Mouse (Mus musculus): ENCODE data around the gene Tmem95. TPM values are rescaled to one million over a fixed set of nuclear protein-coding genes. Genes with fewer than 3 reads are reported as not detected.

The Tmem95 gene
- polyA plus RNA-seq, 1 experiment from 2014 or later: 0.25 TPM

GRCm38 (mm10) chr11:69834001-69834549, 43.7 kb downstream of the Tmem95 start:
- WGBS: 12% methylated on average over 37 of the region's 48 CpGs

GRCm38 (mm10) chr11:69833554-69833953, 44.3 kb downstream of the Tmem95 start:
- H3K4me2 ChIP-seq (replicated peaks; ENCODE audit: low read depth): peak overlapping the region; percentile 67
- WGBS: 62% methylated on average over 8 of the region's 8 CpGs
- peak overlapping the region; percentile 66 for H3K9ac ChIP-seq (ENCODE audit: low read length)
- TF ChIP-seq EP300 (optimal IDR thresholded peaks at IDR 0.05): no peak
- no peak for TF ChIP-seq CTCF (IDR thresholded peaks at IDR 0.05; ENCODE audit: low read depth)
- H3K4me3 ChIP-seq (ENCODE audit: low read depth, low read length): peak overlapping the region; percentile 35
- H3K27ac ChIP-seq (replicated peaks): no peak overlapping the region; the same call in 1 of the 2 replicates
- DNase-seq (ENCODE audit: low spot score) (no peak), ATAC-seq (ENCODE audit: low FRiP score, low TSS enrichment) (no peak)
- no peaks in the 10 kb centered on the region for H3K27me3 ChIP-seq (ENCODE audit: control insufficient read depth, insufficient read depth, low read length)
- peaks cover 3% of the 10 kb centered on the region for H3K4me1 ChIP-seq (replicated peaks; ENCODE audit: control insufficient read depth, insufficient read depth)
- no peaks in the 10 kb centered on the region for H3K9me3 ChIP-seq (ENCODE audit: control insufficient read depth, low read length)
- no peaks in the 10 kb centered on the region for H3K36me3 ChIP-seq (ENCODE audit: control insufficient read depth, insufficient read depth, low read length)

More at GRCm38 (mm10) chr11:69834001-69834549, 43.7 kb downstream of the Tmem95 start:
- H3K4me3 ChIP-seq (ENCODE audit: low read depth, low read length): peak overlapping the region; percentile 35
- TF ChIP-seq EP300 (optimal IDR thresholded peaks at IDR 0.05) (no peak), CTCF (IDR thresholded peaks at IDR 0.05; ENCODE audit: low read depth) (peak; percentile 6; the same call in 1 of the 2 replicates)
- peak overlapping the region; percentile 66 for H3K9ac ChIP-seq (ENCODE audit: low read length)
- H3K27ac ChIP-seq (replicated peaks): peak overlapping the region; percentile 30; the same call in 1 of the 2 replicates
- no peaks in the 10 kb centered on the region for H3K27me3 ChIP-seq (ENCODE audit: control insufficient read depth, insufficient read depth, low read length)
- H3K9me3 ChIP-seq (ENCODE audit: control insufficient read depth, low read length): no peaks in the 10 kb centered on the region
- DNase-seq (ENCODE audit: low spot score) (peak; percentile 79), ATAC-seq (ENCODE audit: low FRiP score, low TSS enrichment) (peak; percentile 18; the same call in 1 of the 2 replicates)
- H3K4me1 ChIP-seq (replicated peaks; ENCODE audit: control insufficient read depth, insufficient read depth): peaks cover 3% of the 10 kb centered on the region
- H3K36me3 ChIP-seq (ENCODE audit: control insufficient read depth, insufficient read depth, low read length): no peaks in the 10 kb centered on the region
- H3K4me2 ChIP-seq (replicated peaks; ENCODE audit: low read depth): peak overlapping the region; percentile 67

- H3K4me1 ChIP-seq (replicated peaks; ENCODE audit: control insufficient read depth, insufficient read depth): no peaks in the 10 kb centered on the region; the same call in 1 of the 2 replicates
- H3K36me3 ChIP-seq (ENCODE audit: control insufficient read depth, insufficient read depth, low read length): no peaks in the 10 kb centered on the region
- no peaks in the 10 kb centered on the region for H3K9me3 ChIP-seq (ENCODE audit: control insufficient read depth, low read length)
- H3K27ac ChIP-seq (replicated peaks): no peak overlapping the region
- TF ChIP-seq EP300 (optimal IDR thresholded peaks at IDR 0.05): no peak
- TF ChIP-seq CTCF (IDR thresholded peaks at IDR 0.05; ENCODE audit: low read depth): no peak
- ATAC-seq (ENCODE audit: low FRiP score, low TSS enrichment) (0 out of 2 replicates have a peak, but pooled peaks have one; percentile 29), DNase-seq (ENCODE audit: low spot score) (no peak)
- WGBS: 78% methylated on average over 5 of the region's 5 CpGs
- no peak overlapping the region for H3K4me2 ChIP-seq (replicated peaks; ENCODE audit: low read depth)
- H3K4me3 ChIP-seq (ENCODE audit: low read depth, low read length): no peak overlapping the region
- H3K27me3 ChIP-seq (ENCODE audit: control insufficient read depth, insufficient read depth, low read length): no peaks in the 10 kb centered on the region
- no peak overlapping the region for H3K9ac ChIP-seq (ENCODE audit: low read length)
Observed at GRCm38 (mm10) chr11:69828832-69829231, 49.0 kb downstream of the Tmem95 start.

Small RNA genes lying within 50 kb of the gene (microRNA-seq; reads per million reads assigned to microRNA genes)
- gene Mir6924: not detected

Other genes starting within 250 kb of the Tmem95 start
- 10.8 and 11.6 TPM in 2 replicates for gene Fxr2, start 245.0 kb downstream of the Tmem95 start, polyA plus RNA-seq (2015; fragmentation: Nextera tagmentation; extraction: Ambion mirVana)
- 7.7 and 7.9 TPM in 2 replicates for gene Sox15, start 222.7 kb downstream of the Tmem95 start, polyA plus RNA-seq (2015; fragmentation: Nextera tagmentation; extraction: Ambion mirVana)
- 69.1 and 72.6 TPM in 2 replicates for gene Mpdu1, start 215.4 kb downstream of the Tmem95 start, polyA plus RNA-seq (2015; fragmentation: Nextera tagmentation; extraction: Ambion mirVana)
- gene Cd68, start 211.9 kb downstream of the Tmem95 start, polyA plus RNA-seq (2015; fragmentation: Nextera tagmentation; extraction: Ambion mirVana): 16.7 and 17.9 TPM in 2 replicates
- gene Eif4a1, start 205.6 kb downstream of the Tmem95 start, polyA plus RNA-seq (2015; fragmentation: Nextera tagmentation; extraction: Ambion mirVana): 339 and 351 TPM in 2 replicates
- gene Senp3, start 195.9 kb downstream of the Tmem95 start, polyA plus RNA-seq (2015; fragmentation: Nextera tagmentation; extraction: Ambion mirVana): 30.5 and 32.4 TPM in 2 replicates
- gene Tnfsf13, start 192.2 kb downstream of the Tmem95 start, polyA plus RNA-seq (2015; fragmentation: Nextera tagmentation; extraction: Ambion mirVana): 0.50 and 0.75 TPM in 2 replicates
- 6.9 and 9.7 TPM in 2 replicates for gene Tnfsf12, start 182.2 kb downstream of the Tmem95 start, polyA plus RNA-seq (2015; fragmentation: Nextera tagmentation; extraction: Ambion mirVana)
- 4.1 and 4.2 TPM in 2 replicates for gene Tnfsfm13, start 181.9 kb downstream of the Tmem95 start, polyA plus RNA-seq (2015; fragmentation: Nextera tagmentation; extraction: Ambion mirVana)
- 7.9 and 9.0 TPM in 2 replicates for gene Polr2a, start 119.4 kb downstream of the Tmem95 start, polyA plus RNA-seq (2015; fragmentation: Nextera tagmentation; extraction: Ambion mirVana)
- 0.11 TPM in 1 of 2 replicates, not detected in the other for gene Slc35g3, start 116.0 kb downstream of the Tmem95 start, polyA plus RNA-seq (2015; fragmentation: Nextera tagmentation; extraction: Ambion mirVana)
- 2.6 and 2.7 TPM in 2 replicates for gene Zbtb4, start 112.1 kb downstream of the Tmem95 start, polyA plus RNA-seq (2015; fragmentation: Nextera tagmentation; extraction: Ambion mirVana)
- 4.3 and 5.0 TPM in 2 replicates for gene Chrnb1, start 82.1 kb downstream of the Tmem95 start, polyA plus RNA-seq (2015; fragmentation: Nextera tagmentation; extraction: Ambion mirVana)
- 0.67 and 0.90 TPM in 2 replicates for gene Fgf11, start 76.2 kb downstream of the Tmem95 start, polyA plus RNA-seq (2015; fragmentation: Nextera tagmentation; extraction: Ambion mirVana)
- gene Tmem102, start 72.4 kb downstream of the Tmem95 start, polyA plus RNA-seq (2015; fragmentation: Nextera tagmentation; extraction: Ambion mirVana): 28.4 and 34.4 TPM in 2 replicates
- gene Gm39566, start 62.7 kb downstream of the Tmem95 start, polyA plus RNA-seq (2015; fragmentation: Nextera tagmentation; extraction: Ambion mirVana): not detected in 2 replicates
- gene Spem2, start 59.6 kb downstream of the Tmem95 start, polyA plus RNA-seq (2015; fragmentation: Nextera tagmentation; extraction: Ambion mirVana): not detected in 2 replicates
- gene Spem1, start 55.8 kb downstream of the Tmem95 start, polyA plus RNA-seq (2015; fragmentation: Nextera tagmentation; extraction: Ambion mirVana): not detected in 2 replicates
- 2.5 and 2.7 TPM in 2 replicates for gene Nlgn2, start 40.2 kb downstream of the Tmem95 start, polyA plus RNA-seq (2015; fragmentation: Nextera tagmentation; extraction: Ambion mirVana)
- gene Tmem256, start 39.5 kb downstream of the Tmem95 start, polyA plus RNA-seq (2015; fragmentation: Nextera tagmentation; extraction: Ambion mirVana): 329 and 366 TPM in 2 replicates
- 54.4 and 58.4 TPM in 2 replicates for gene Plscr3, start 31.6 kb downstream of the Tmem95 start, polyA plus RNA-seq (2015; fragmentation: Nextera tagmentation; extraction: Ambion mirVana)
- gene Tnk1, start 19.3 kb downstream of the Tmem95 start, polyA plus RNA-seq (2015; fragmentation: Nextera tagmentation; extraction: Ambion mirVana): 12.3 TPM in 2 replicates
- 15.9 and 18.1 TPM in 2 replicates for gene Kctd11, start 3.4 kb upstream of the Tmem95 start, polyA plus RNA-seq (2015; fragmentation: Nextera tagmentation; extraction: Ambion mirVana)
- 0.70 and 0.71 TPM in 2 replicates for gene Acap1, start 17.5 kb upstream of the Tmem95 start, polyA plus RNA-seq (2015; fragmentation: Nextera tagmentation; extraction: Ambion mirVana)
- 5.6 and 5.9 TPM in 2 replicates for gene 2810408A11Rik, start 23.0 kb upstream of the Tmem95 start, polyA plus RNA-seq (2015; fragmentation: Nextera tagmentation; extraction: Ambion mirVana)
- gene Neurl4, start 23.1 kb upstream of the Tmem95 start, polyA plus RNA-seq (2015; fragmentation: Nextera tagmentation; extraction: Ambion mirVana): 2.3 and 3.9 TPM in 2 replicates
- gene Gps2, start 35.9 kb upstream of the Tmem95 start, polyA plus RNA-seq (2015; fragmentation: Nextera tagmentation; extraction: Ambion mirVana): 40.6 and 43.3 TPM in 2 replicates
- 1,169 and 1,205 TPM in 2 replicates for gene Eif5a, start 43.9 kb upstream of the Tmem95 start, polyA plus RNA-seq (2015; fragmentation: Nextera tagmentation; extraction: Ambion mirVana)
- gene Ybx2, start 57.8 kb upstream of the Tmem95 start, polyA plus RNA-seq (2015; fragmentation: Nextera tagmentation; extraction: Ambion mirVana): 1.4 and 1.7 TPM in 2 replicates
- gene Slc2a4, start 70.2 kb upstream of the Tmem95 start, polyA plus RNA-seq (2015; fragmentation: Nextera tagmentation; extraction: Ambion mirVana): 36.4 and 40.5 TPM in 2 replicates
- gene Cldn7, start 86.8 kb upstream of the Tmem95 start, polyA plus RNA-seq (2015; fragmentation: Nextera tagmentation; extraction: Ambion mirVana): 119 and 125 TPM in 2 replicates
- 13.1 and 14.9 TPM in 2 replicates for gene Ctdnep1, start 103.1 kb upstream of the Tmem95 start, polyA plus RNA-seq (2015; fragmentation: Nextera tagmentation; extraction: Ambion mirVana)
- gene Elp5, start 104.5 kb upstream of the Tmem95 start, polyA plus RNA-seq (2015; fragmentation: Nextera tagmentation; extraction: Ambion mirVana): 73.1 and 73.4 TPM in 2 replicates
- 536 and 544 TPM in 2 replicates for gene Gabarap, start 113.1 kb upstream of the Tmem95 start, polyA plus RNA-seq (2015; fragmentation: Nextera tagmentation; extraction: Ambion mirVana)
- gene Phf23, start 117.8 kb upstream of the Tmem95 start, polyA plus RNA-seq (2015; fragmentation: Nextera tagmentation; extraction: Ambion mirVana): 34.4 and 38.5 TPM in 2 replicates
- gene Dvl2, start 122.6 kb upstream of the Tmem95 start, polyA plus RNA-seq (2015; fragmentation: Nextera tagmentation; extraction: Ambion mirVana): 9.8 and 11.1 TPM in 2 replicates
- 136 and 143 TPM in 2 replicates for gene Acadvl, start 137.4 kb upstream of the Tmem95 start, polyA plus RNA-seq (2015; fragmentation: Nextera tagmentation; extraction: Ambion mirVana)
- gene Dlg4, start 138.9 kb upstream of the Tmem95 start, polyA plus RNA-seq (2015; fragmentation: Nextera tagmentation; extraction: Ambion mirVana): 2.6 and 3.9 TPM in 2 replicates
- gene Asgr1, start 176.1 kb upstream of the Tmem95 start, polyA plus RNA-seq (2015; fragmentation: Nextera tagmentation; extraction: Ambion mirVana): 0.70 and 0.83 TPM in 2 replicates
- gene Asgr2, start 214.6 kb upstream of the Tmem95 start, polyA plus RNA-seq (2015; fragmentation: Nextera tagmentation; extraction: Ambion mirVana): 0.19 and 0.30 TPM in 2 replicates